Mouse (Mus musculus) forebrain, embryonic 13.5 days (tissue): ENCODE results near the gene Retn. TPM values are rescaled to one million over a fixed set of nuclear protein-coding genes. Genes with fewer than 3 reads are reported as not detected.

Experiments used
- ATAC-seq: fragments of 200-750 bp; cut with Nextera tagmentation; 2 replicates; pipeline ENCODE4 v1.8.0; 2017
- H3K27ac ChIP-seq: fragments of 300-500 bp; sonication (generic); 2 replicates; pipeline ENCODE4 v1.5.1; 2015; ENCODE audit warnings: inconsistent platforms, mild to moderate bottlenecking, moderate library complexity
- H3K27me3 ChIP-seq: fragments of 300-500 bp; sonication (generic); 2 replicates; pipeline ENCODE4 v1.6.1; 2015; ENCODE audit warnings: mild to moderate bottlenecking, inconsistent platforms
- H3K36me3 ChIP-seq: fragments of 300-500 bp; sonication (generic); 2 replicates; pipeline ENCODE4 v1.6.1; 2015; ENCODE audit warnings: mild to moderate bottlenecking, inconsistent platforms; ENCODE audit not compliant: poor library complexity, severe bottlenecking
- H3K4me1 ChIP-seq: fragments of 300-500 bp; sonication (generic); 2 replicates; pipeline ENCODE4 v1.6.1; 2015; ENCODE audit warnings: inconsistent platforms
- H3K4me2 ChIP-seq: fragments of 300-500 bp; sonication (generic); 2 replicates; pipeline ENCODE4 v1.6.1; 2015; ENCODE audit warnings: inconsistent platforms, mild to moderate bottlenecking, moderate library complexity
- H3K4me3 ChIP-seq: fragments of 300-500 bp; sonication (generic); 2 replicates; pipeline ENCODE4 v1.5.1; 2015; ENCODE audit warnings: mild to moderate bottlenecking, inconsistent platforms
- H3K9ac ChIP-seq: fragments of 300-500 bp; sonication (generic); 2 replicates; pipeline ENCODE4 v1.6.1; 2015; ENCODE audit warnings: mild to moderate bottlenecking, inconsistent platforms
- H3K9me3 ChIP-seq: fragments of 300-500 bp; sonication (generic); replicated peaks from 2 replicates; pipeline ENCODE4 v1.6.1; 2016; ENCODE audit warnings: inconsistent platforms
- WGBS: fragments of 180-500 bp; shearing (Covaris S2); methylation state at CpG from one replicate; pipeline ENCODE4 v1.1.7; 2015; 5-methylcytosine and 5-hydroxymethylcytosine counted together
- polyA plus RNA-seq: library from polyadenylated mRNA; unstranded; fragments of >200 nt; fragmentation: Nextera tagmentation; extraction: Ambion mirVana; gene quantifications from 2 replicates; pipeline ENCODE4 v1.2.1, GENCODE M21; 2015

Gene Retn
- polyA plus RNA-seq, 1 experiment from 2014 or later = 0.31 TPM

GRCm38 (mm10) chr8:3631478-3631875 is 24.1 kb upstream of the Retn start:
- WGBS = 22% methylated on average over 8 of the region's 8 CpGs
- Histone ChIP-seq H3K36me3 (peaks cover 5% of the 10 kb centered on the region; the same call in 1 of the 2 replicates), H3K9ac (peak overlapping the region; percentile 65; the same call in 1 of the 2 replicates), H3K27ac (no peak overlapping the region), H3K9me3 (no peaks in the 10 kb centered on the region), H3K27me3 (peaks cover 15% of the 10 kb centered on the region), H3K4me2 (peak overlapping the region; percentile 74), H3K4me1 (peaks cover 5% of the 10 kb centered on the region; the same call in 1 of the 2 replicates), H3K4me3 (peak overlapping the region; percentile 53)
- ATAC-seq = no peak

- H3K36me3 ChIP-seq = 0 out of 2 replicates have a peak, but pooled peaks cover 6% of the 10 kb centered on the region
- WGBS = 28% methylated on average over 5 of the region's 5 CpGs
- no peak overlapping the region for H3K27ac ChIP-seq
- ATAC-seq = no peak
- H3K4me3 ChIP-seq = no peak overlapping the region
- no peaks in the 10 kb centered on the region for H3K4me1 ChIP-seq
- no peak overlapping the region for H3K4me2 ChIP-seq
- no peak overlapping the region for H3K9ac ChIP-seq
- H3K27me3 ChIP-seq = no peaks in the 10 kb centered on the region
- no peaks in the 10 kb centered on the region for H3K9me3 ChIP-seq
Observed at GRCm38 (mm10) chr8:3645804-3646203, 9.8 kb upstream of the Retn start.

GRCm38 (mm10) chr8:3646824-3647531 is 8.6 kb upstream of the Retn start:
- Histone ChIP-seq H3K27me3 (no peaks in the 10 kb centered on the region), H3K36me3 (no peaks in the 10 kb centered on the region), H3K4me2 (no peak overlapping the region), H3K4me3 (no peak overlapping the region), H3K9ac (no peak overlapping the region), H3K9me3 (no peaks in the 10 kb centered on the region), H3K4me1 (no peaks in the 10 kb centered on the region), H3K27ac (no peak overlapping the region)
- 86% methylated on average over 6 of the region's 6 CpGs for WGBS
- ATAC-seq = no peak

GRCm38 (mm10) chr8:3647561-3647960 is 8.0 kb upstream of the Retn start:
- Histone ChIP-seq H3K27ac (no peak overlapping the region), H3K4me1 (no peaks in the 10 kb centered on the region), H3K4me2 (no peak overlapping the region), H3K27me3 (no peaks in the 10 kb centered on the region), H3K36me3 (no peaks in the 10 kb centered on the region), H3K9me3 (no peaks in the 10 kb centered on the region), H3K4me3 (no peak overlapping the region), H3K9ac (no peak overlapping the region)
- no peak for ATAC-seq
- 81% methylated on average over 4 of the region's 4 CpGs for WGBS

GRCm38 (mm10) chr8:3648268-3648667 is 7.3 kb upstream of the Retn start:
- WGBS = 85% methylated on average over 2 of the region's 2 CpGs
- H3K4me3 ChIP-seq = no peak overlapping the region
- no peaks in the 10 kb centered on the region for H3K9me3 ChIP-seq
- H3K36me3 ChIP-seq = no peaks in the 10 kb centered on the region
- ATAC-seq = no peak
- H3K27me3 ChIP-seq = no peaks in the 10 kb centered on the region
- no peaks in the 10 kb centered on the region for H3K4me1 ChIP-seq
- no peak overlapping the region for H3K27ac ChIP-seq
- H3K4me2 ChIP-seq = no peak overlapping the region
- no peak overlapping the region for H3K9ac ChIP-seq

- H3K9me3 ChIP-seq = no peaks in the 10 kb centered on the region
- ATAC-seq = no peak
- H3K9ac ChIP-seq = no peak overlapping the region
- H3K36me3 ChIP-seq = no peaks in the 10 kb centered on the region
- no peak overlapping the region for H3K4me2 ChIP-seq
- no peaks in the 10 kb centered on the region for H3K27me3 ChIP-seq
- WGBS = 35% methylated on average over 1 of the region's 1 CpGs
- H3K4me3 ChIP-seq = no peak overlapping the region
- no peak overlapping the region for H3K27ac ChIP-seq
- no peaks in the 10 kb centered on the region for H3K4me1 ChIP-seq
Observed at GRCm38 (mm10) chr8:3648990-3649389, 6.6 kb upstream of the Retn start.

- no peak for ATAC-seq
- no peak overlapping the region for H3K4me3 ChIP-seq
- WGBS = 67% methylated on average over 3 of the region's 3 CpGs
Observed at GRCm38 (mm10) chr8:3652845-3653244, 2.7 kb upstream of the Retn start.

GRCm38 (mm10) chr8:3654726-3655508 is 653 bp upstream of the Retn start:
- Histone ChIP-seq H3K9me3 (no peaks in the 10 kb centered on the region), H3K4me3 (no peak overlapping the region), H3K27me3 (no peaks in the 10 kb centered on the region), H3K4me2 (no peak overlapping the region), H3K27ac (no peak overlapping the region), H3K36me3 (no peaks in the 10 kb centered on the region), H3K9ac (no peak overlapping the region), H3K4me1 (peaks cover 10% of the 10 kb centered on the region)
- 78% methylated on average over 11 of the region's 11 CpGs for WGBS
- ATAC-seq = no peak

More at GRCm38 (mm10) chr8:3652845-3653244, 2.7 kb upstream of the Retn start:
- no peaks in the 10 kb centered on the region for H3K9me3 ChIP-seq
- H3K4me1 ChIP-seq = peaks cover 10% of the 10 kb centered on the region
- no peaks in the 10 kb centered on the region for H3K27me3 ChIP-seq
- no peaks in the 10 kb centered on the region for H3K36me3 ChIP-seq
- H3K4me2 ChIP-seq = no peak overlapping the region
- H3K27ac ChIP-seq = no peak overlapping the region
- H3K9ac ChIP-seq = no peak overlapping the region

- ATAC-seq = peak; percentile 50; the same call in 1 of the 2 replicates
- WGBS = 21% methylated on average over 7 of the region's 7 CpGs
- H3K4me2 ChIP-seq = peak overlapping the region; percentile 31
- H3K27ac ChIP-seq = no peak overlapping the region
- no peak overlapping the region for H3K4me3 ChIP-seq
- H3K9me3 ChIP-seq = no peaks in the 10 kb centered on the region
- H3K36me3 ChIP-seq = no peaks in the 10 kb centered on the region
- H3K27me3 ChIP-seq = no peaks in the 10 kb centered on the region
- H3K9ac ChIP-seq = peak overlapping the region; percentile 31; the same call in 1 of the 2 replicates
- peaks cover 10% of the 10 kb centered on the region for H3K4me1 ChIP-seq
Observed at GRCm38 (mm10) chr8:3656725-3657381, 1.3 kb downstream of the Retn start.

- ATAC-seq = no peak
- Histone ChIP-seq H3K27me3 (no peaks in the 10 kb centered on the region), H3K36me3 (no peaks in the 10 kb centered on the region), H3K27ac (no peak overlapping the region), H3K4me2 (no peak overlapping the region), H3K9me3 (no peaks in the 10 kb centered on the region), H3K4me3 (no peak overlapping the region), H3K9ac (no peak overlapping the region), H3K4me1 (peaks cover 10% of the 10 kb centered on the region)
- WGBS = 87% methylated on average over 8 of the region's 8 CpGs
Observed at GRCm38 (mm10) chr8:3660889-3661288, 5.3 kb downstream of the Retn start.

GRCm38 (mm10) chr8:3664405-3664804 is 8.8 kb downstream of the Retn start:
- H3K4me3 ChIP-seq = no peak overlapping the region
- H3K27me3 ChIP-seq = no peaks in the 10 kb centered on the region
- H3K36me3 ChIP-seq = no peaks in the 10 kb centered on the region
- H3K4me2 ChIP-seq = no peak overlapping the region
- no peaks in the 10 kb centered on the region for H3K9me3 ChIP-seq
- WGBS = 58% methylated on average over 4 of the region's 5 CpGs
- no peak overlapping the region for H3K27ac ChIP-seq
- no peaks in the 10 kb centered on the region for H3K4me1 ChIP-seq
- no peak for ATAC-seq
- no peak overlapping the region for H3K9ac ChIP-seq

- no peaks in the 10 kb centered on the region for H3K27me3 ChIP-seq
- H3K4me1 ChIP-seq = no peaks in the 10 kb centered on the region
- H3K27ac ChIP-seq = no peak within 1 kb of the TSS
- H3K4me2 ChIP-seq = no peak within 1 kb of the TSS
- H3K36me3 ChIP-seq = no peaks in the 10 kb centered on the region
- WGBS = 77% methylated on average over 6 of the region's 6 CpGs
- no peaks in the 10 kb centered on the region for H3K9me3 ChIP-seq
- H3K9ac ChIP-seq = no peak within 1 kb of the TSS
- no peak within 1 kb of the TSS for H3K4me3 ChIP-seq
- no peak for ATAC-seq
Observed at GRCm38 (mm10) chr8:3665507-3665906, 9.9 kb downstream of the Retn start, which contains the start of gene Mcemp1. Gene Mcemp1 (plus strand): TSS chr8:3665754.
